Mouse (Mus musculus): Measurements from ENCODE around the gene Csrp2. TPM values are rescaled to one million over a fixed set of nuclear protein-coding genes. Genes with fewer than 3 reads are reported as not detected.

Csrp2 gene
- polyA plus RNA-seq, 1 experiment from 2014 or later: 192 TPM

- Histone ChIP-seq H3K9ac (replicated peaks; ENCODE audit: low read depth, low read length) (no peak overlapping the region), H3K27me3 (ENCODE audit: control insufficient read depth, insufficient read depth, low read length) (no peaks in the 10 kb centered on the region), H3K4me2 (replicated peaks; ENCODE audit: low read depth, low read length) (no peak overlapping the region), H3K4me1 (ENCODE audit: control insufficient read depth, insufficient read depth, low read length) (no peaks in the 10 kb centered on the region), H3K36me3 (ENCODE audit: control insufficient read depth, insufficient read depth, low read length) (peaks cover 8% of the 10 kb centered on the region), H3K4me3 (ENCODE audit: low read depth, low read length) (no peak overlapping the region), H3K27ac (ENCODE audit: low read length) (no peak overlapping the region), H3K9me3 (ENCODE audit: control insufficient read depth, low read depth, low read length) (no peaks in the 10 kb centered on the region)
- ATAC-seq (ENCODE audit: insufficient number of reproducible peaks, insufficient read depth, low FRiP score, low read depth): no peak
- 44% methylated on average over 1 of the region's 1 CpGs for WGBS
Measured at GRCm38 (mm10) chr10:110962172-110962571, 42.6 kb downstream of the Csrp2 start.

DNA sequence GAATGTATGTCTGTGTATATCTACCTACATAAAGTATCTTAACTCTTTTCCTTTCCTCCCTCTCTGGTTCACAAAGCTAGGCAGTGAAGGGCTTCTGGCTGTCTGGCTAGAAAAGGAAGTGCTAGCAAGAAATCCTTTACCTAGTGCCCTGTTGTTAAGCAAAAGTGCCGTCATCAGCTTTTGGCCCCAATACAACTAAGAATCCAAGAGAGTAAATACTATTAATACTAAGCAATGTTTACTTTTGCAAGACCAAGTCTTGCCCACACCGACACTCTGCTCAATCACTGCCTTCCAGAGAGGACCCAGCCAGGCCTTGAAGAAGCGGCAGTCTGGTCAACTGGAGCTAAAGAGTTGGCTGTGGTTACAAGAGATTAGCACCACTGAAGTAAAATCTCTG, 51.5 kb downstream of the Csrp2 start:
- Histone ChIP-seq H3K27ac (ENCODE audit: low read length) (no peak overlapping the region), H3K4me3 (ENCODE audit: low read depth, low read length) (no peak overlapping the region), H3K27me3 (ENCODE audit: control insufficient read depth, insufficient read depth, low read length) (no peaks in the 10 kb centered on the region), H3K9me3 (ENCODE audit: control insufficient read depth, low read depth, low read length) (no peaks in the 10 kb centered on the region), H3K4me2 (replicated peaks; ENCODE audit: low read depth, low read length) (no peak overlapping the region), H3K4me1 (ENCODE audit: control insufficient read depth, insufficient read depth, low read length) (no peaks in the 10 kb centered on the region), H3K9ac (replicated peaks; ENCODE audit: low read depth, low read length) (no peak overlapping the region), H3K36me3 (ENCODE audit: control insufficient read depth, insufficient read depth, low read length) (peaks cover 14% of the 10 kb centered on the region)
- no peak for ATAC-seq (ENCODE audit: insufficient number of reproducible peaks, insufficient read depth, low FRiP score, low read depth)
- 54% methylated on average over 3 of the region's 3 CpGs for WGBS

GRCm38 (mm10) chr10:110971483-110971882, 51.9 kb downstream of the Csrp2 start:
- ATAC-seq (ENCODE audit: insufficient number of reproducible peaks, insufficient read depth, low FRiP score, low read depth): no peak
- WGBS: 71% methylated on average over 6 of the region's 6 CpGs
- H3K9ac ChIP-seq (replicated peaks; ENCODE audit: low read depth, low read length): no peak overlapping the region

GRCm38 (mm10) chr10:110971998-110972397, 52.4 kb downstream of the Csrp2 start:
- Histone ChIP-seq H3K4me1 (ENCODE audit: control insufficient read depth, insufficient read depth, low read length) (no peaks in the 10 kb centered on the region), H3K36me3 (ENCODE audit: control insufficient read depth, insufficient read depth, low read length) (peaks cover 14% of the 10 kb centered on the region), H3K4me2 (replicated peaks; ENCODE audit: low read depth, low read length) (no peak overlapping the region), H3K27ac (ENCODE audit: low read length) (no peak overlapping the region), H3K9me3 (ENCODE audit: control insufficient read depth, low read depth, low read length) (no peaks in the 10 kb centered on the region), H3K27me3 (ENCODE audit: control insufficient read depth, insufficient read depth, low read length) (no peaks in the 10 kb centered on the region), H3K9ac (replicated peaks; ENCODE audit: low read depth, low read length) (no peak overlapping the region), H3K4me3 (ENCODE audit: low read depth, low read length) (no peak overlapping the region)
- peak; percentile 75 for ATAC-seq (ENCODE audit: insufficient number of reproducible peaks, insufficient read depth, low FRiP score, low read depth)
- 32% methylated on average over 9 of the region's 9 CpGs for WGBS

More at GRCm38 (mm10) chr10:110971483-110971882, 51.9 kb downstream of the Csrp2 start:
- no peaks in the 10 kb centered on the region for H3K4me1 ChIP-seq (ENCODE audit: control insufficient read depth, insufficient read depth, low read length)
- H3K4me3 ChIP-seq (ENCODE audit: low read depth, low read length): no peak overlapping the region
- no peak overlapping the region for H3K27ac ChIP-seq (ENCODE audit: low read length)
- H3K4me2 ChIP-seq (replicated peaks; ENCODE audit: low read depth, low read length): no peak overlapping the region
- H3K36me3 ChIP-seq (ENCODE audit: control insufficient read depth, insufficient read depth, low read length): peaks cover 14% of the 10 kb centered on the region
- H3K27me3 ChIP-seq (ENCODE audit: control insufficient read depth, insufficient read depth, low read length): no peaks in the 10 kb centered on the region
- H3K9me3 ChIP-seq (ENCODE audit: control insufficient read depth, low read depth, low read length): no peaks in the 10 kb centered on the region

- no peaks in the 10 kb centered on the region for H3K9me3 ChIP-seq (ENCODE audit: control insufficient read depth, low read depth, low read length)
- H3K36me3 ChIP-seq (ENCODE audit: control insufficient read depth, insufficient read depth, low read length): peaks cover 14% of the 10 kb centered on the region
- no peak overlapping the region for H3K27ac ChIP-seq (ENCODE audit: low read length)
- no peak overlapping the region for H3K4me3 ChIP-seq (ENCODE audit: low read depth, low read length)
- H3K4me2 ChIP-seq (replicated peaks; ENCODE audit: low read depth, low read length): no peak overlapping the region
- no peak for ATAC-seq (ENCODE audit: insufficient number of reproducible peaks, insufficient read depth, low FRiP score, low read depth)
- H3K9ac ChIP-seq (replicated peaks; ENCODE audit: low read depth, low read length): no peak overlapping the region
- WGBS: 60% methylated on average over 3 of the region's 3 CpGs
- no peaks in the 10 kb centered on the region for H3K27me3 ChIP-seq (ENCODE audit: control insufficient read depth, insufficient read depth, low read length)
- H3K4me1 ChIP-seq (ENCODE audit: control insufficient read depth, insufficient read depth, low read length): no peaks in the 10 kb centered on the region
Measured at GRCm38 (mm10) chr10:110974463-110974862, 54.9 kb downstream of the Csrp2 start.

GRCm38 (mm10) chr10:110974885-110975284, 55.3 kb downstream of the Csrp2 start:
- 81% methylated on average over 1 of the region's 1 CpGs for WGBS
- no peak overlapping the region for H3K9ac ChIP-seq (replicated peaks; ENCODE audit: low read depth, low read length)
- H3K4me1 ChIP-seq (ENCODE audit: control insufficient read depth, insufficient read depth, low read length): no peaks in the 10 kb centered on the region
- H3K36me3 ChIP-seq (ENCODE audit: control insufficient read depth, insufficient read depth, low read length): peaks cover 14% of the 10 kb centered on the region
- ATAC-seq (ENCODE audit: insufficient number of reproducible peaks, insufficient read depth, low FRiP score, low read depth): no peak
- H3K4me2 ChIP-seq (replicated peaks; ENCODE audit: low read depth, low read length): no peak overlapping the region
- H3K27ac ChIP-seq (ENCODE audit: low read length): no peak overlapping the region
- H3K9me3 ChIP-seq (ENCODE audit: control insufficient read depth, low read depth, low read length): no peaks in the 10 kb centered on the region
- H3K27me3 ChIP-seq (ENCODE audit: control insufficient read depth, insufficient read depth, low read length): no peaks in the 10 kb centered on the region
- H3K4me3 ChIP-seq (ENCODE audit: low read depth, low read length): no peak overlapping the region

- WGBS: 0% methylated on average over 1 of the region's 1 CpGs
- H3K9me3 ChIP-seq (ENCODE audit: control insufficient read depth, low read depth, low read length): no peaks in the 10 kb centered on the region
- no peak for ATAC-seq (ENCODE audit: insufficient number of reproducible peaks, insufficient read depth, low FRiP score, low read depth)
- no peak overlapping the region for H3K27ac ChIP-seq (ENCODE audit: low read length)
- H3K4me1 ChIP-seq (ENCODE audit: control insufficient read depth, insufficient read depth, low read length): no peaks in the 10 kb centered on the region
- no peak overlapping the region for H3K4me2 ChIP-seq (replicated peaks; ENCODE audit: low read depth, low read length)
- H3K9ac ChIP-seq (replicated peaks; ENCODE audit: low read depth, low read length): no peak overlapping the region
- peaks cover 15% of the 10 kb centered on the region for H3K36me3 ChIP-seq (ENCODE audit: control insufficient read depth, insufficient read depth, low read length)
- no peaks in the 10 kb centered on the region for H3K27me3 ChIP-seq (ENCODE audit: control insufficient read depth, insufficient read depth, low read length)
- H3K4me3 ChIP-seq (ENCODE audit: low read depth, low read length): no peak overlapping the region
Measured at GRCm38 (mm10) chr10:110976046-110976445, 56.5 kb downstream of the Csrp2 start.

DNA sequence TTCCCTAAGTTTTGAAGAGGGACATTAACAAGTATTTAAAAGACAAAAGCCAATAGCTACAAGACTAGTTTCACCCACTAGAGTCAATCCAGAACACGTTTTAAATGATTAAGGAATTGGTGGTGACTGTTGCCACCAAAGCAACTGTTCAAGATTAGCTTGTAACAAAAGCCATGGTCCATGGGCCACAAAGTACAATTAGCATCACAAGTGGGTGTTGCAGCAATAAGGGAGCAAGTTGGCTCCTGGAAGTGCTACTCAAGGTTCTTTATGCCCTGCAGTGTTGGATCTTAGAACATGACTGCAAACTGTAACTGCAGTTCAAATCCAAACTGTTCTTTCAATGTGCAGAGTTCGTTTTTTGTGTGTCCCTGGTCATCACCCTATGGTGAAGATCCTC, 57.8 kb downstream of the Csrp2 start:
- Histone ChIP-seq H3K36me3 (ENCODE audit: control insufficient read depth, insufficient read depth, low read length) (peaks cover 15% of the 10 kb centered on the region), H3K4me3 (ENCODE audit: low read depth, low read length) (no peak overlapping the region), H3K27ac (ENCODE audit: low read length) (no peak overlapping the region), H3K9me3 (ENCODE audit: control insufficient read depth, low read depth, low read length) (no peaks in the 10 kb centered on the region), H3K9ac (replicated peaks; ENCODE audit: low read depth, low read length) (no peak overlapping the region), H3K27me3 (ENCODE audit: control insufficient read depth, insufficient read depth, low read length) (no peaks in the 10 kb centered on the region), H3K4me1 (ENCODE audit: control insufficient read depth, insufficient read depth, low read length) (no peaks in the 10 kb centered on the region), H3K4me2 (replicated peaks; ENCODE audit: low read depth, low read length) (no peak overlapping the region)
- 68% methylated on average over 2 of the region's 2 CpGs for WGBS
- ATAC-seq (ENCODE audit: insufficient number of reproducible peaks, insufficient read depth, low FRiP score, low read depth): no peak

DNA sequence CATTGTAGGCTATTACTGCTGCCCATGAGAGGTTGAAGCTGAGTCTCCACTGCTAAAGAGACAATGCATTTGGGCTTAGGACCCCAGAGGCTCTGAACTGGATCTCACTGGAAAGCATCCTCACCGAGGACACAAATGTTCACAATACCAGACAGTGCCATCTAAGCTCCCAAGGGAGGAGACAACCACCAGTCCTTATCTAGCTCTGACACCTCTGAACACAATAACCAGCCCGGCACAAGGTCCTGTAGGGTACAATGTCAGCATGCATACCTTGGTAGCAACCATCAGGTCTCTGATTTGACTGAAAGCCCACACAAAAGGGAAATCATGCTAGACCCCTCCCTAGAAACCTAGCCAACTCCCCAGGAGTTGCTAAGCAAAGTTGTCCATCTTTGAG, 59.8 kb downstream of the Csrp2 start:
- Histone ChIP-seq H3K4me2 (replicated peaks; ENCODE audit: low read depth, low read length) (no peak overlapping the region), H3K9me3 (ENCODE audit: control insufficient read depth, low read depth, low read length) (no peaks in the 10 kb centered on the region), H3K4me1 (ENCODE audit: control insufficient read depth, insufficient read depth, low read length) (no peaks in the 10 kb centered on the region), H3K36me3 (ENCODE audit: control insufficient read depth, insufficient read depth, low read length) (peaks cover 9% of the 10 kb centered on the region; the same call in 1 of the 2 replicates), H3K27me3 (ENCODE audit: control insufficient read depth, insufficient read depth, low read length) (no peaks in the 10 kb centered on the region), H3K4me3 (ENCODE audit: low read depth, low read length) (no peak overlapping the region), H3K27ac (ENCODE audit: low read length) (no peak overlapping the region), H3K9ac (replicated peaks; ENCODE audit: low read depth, low read length) (no peak overlapping the region)
- no peak for ATAC-seq (ENCODE audit: insufficient number of reproducible peaks, insufficient read depth, low FRiP score, low read depth)
- 89% methylated on average over 2 of the region's 2 CpGs for WGBS
